Mouse (Mus musculus): ENCODE results near the gene Arid3a. TPM values are rescaled to one million over a fixed set of nuclear protein-coding genes. Genes with fewer than 3 reads are reported as not detected.

The Arid3a gene
- total and polyA plus RNA-seq, 3 experiments: 11.8 to 17.2 TPM; not detected in 1

DNA sequence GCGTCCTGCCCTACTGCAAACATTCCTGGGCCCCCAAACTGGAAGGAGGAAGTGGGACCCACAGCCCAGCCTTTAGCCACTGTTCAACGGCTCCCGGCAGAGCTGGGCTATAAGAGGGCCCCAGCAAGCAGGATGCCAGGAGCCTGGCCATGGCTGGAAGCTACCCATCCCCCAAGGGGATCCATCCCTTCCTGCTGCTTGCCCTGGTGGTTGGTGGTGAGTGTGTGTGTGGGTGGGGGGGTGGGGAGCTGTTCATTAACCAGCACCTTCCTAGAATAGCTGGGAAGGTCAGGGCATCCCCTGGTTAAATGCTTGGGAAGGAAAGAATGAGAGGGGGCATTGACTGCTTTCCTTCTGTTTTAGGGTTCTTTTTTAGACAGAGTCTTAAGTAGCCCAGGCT, 47.3 kb upstream of the Arid3a start:
- Histone ChIP-seq H3K4me3 (ENCODE audit: control insufficient read depth in 1 of 2, insufficient read depth in 1 of 2, low read depth in 2 of 2, low read length in 2 of 2) (no peak overlapping the region), H3K79me2 (ENCODE audit: control insufficient read depth, insufficient read depth, low read length, poor library complexity) (no peaks in the 10 kb centered on the region), H3K9me3 (replicated peaks; ENCODE audit: insufficient read depth, low read length) (no peaks in the 10 kb centered on the region), H3K27ac (ENCODE audit: control insufficient read depth, low read depth, low read length) (no peak overlapping the region), H3K9ac (ENCODE audit: control insufficient read depth, low read depth, low read length, poor library complexity, severe bottlenecking) (no peak overlapping the region), H3K36me3 (ENCODE audit: control insufficient read depth in 1 of 2, insufficient read depth in 2 of 2, low read length in 2 of 2) (peaks cover 0 to 19% of the 10 kb centered on the region in 2 experiments; a peak in 2 of 4 replicates), H3K4me1 (ENCODE audit: control insufficient read depth in 1 of 2, insufficient read depth in 2 of 2, low read length in 2 of 2) (peaks cover 12 to 46% of the 10 kb centered on the region in 2 experiments; a peak in 3 of 4 replicates), H3K27me3 (ENCODE audit: control insufficient read depth in 1 of 2, insufficient read depth in 2 of 2, low read length in 2 of 2) (no peaks in the 10 kb centered on the region)
- TF ChIP-seq MYC (IDR thresholded peaks at IDR 0.05; ENCODE audit: low read depth, low read length) (no peak), RAD21 (IDR thresholded peaks at IDR 0.05; ENCODE audit: low read depth, low read length) (no peak), MAX (IDR thresholded peaks at IDR 0.05; ENCODE audit: low read length) (no peak), EP300 (IDR thresholded peaks at IDR 0.05; ENCODE audit: low read depth in 1 of 2, low read length in 2 of 2) (no peak), MAZ (IDR thresholded peaks at IDR 0.05; ENCODE audit: low read depth, low read length) (no peak), ELF1 (IDR thresholded peaks at IDR 0.05; ENCODE audit: low read depth, low read length) (no peak), TAL1 (IDR thresholded peaks at IDR 0.05; ENCODE audit: low read length) (no peak), JUND (IDR thresholded peaks at IDR 0.05; ENCODE audit: low read depth, low read length) (no peak), CTCF (IDR thresholded peaks at IDR 0.05 in 2 of 3, conservative IDR thresholded peaks at IDR 0.05 in 1 of 3; ENCODE audit: control insufficient read depth in 1 of 3, insufficient read depth in 1 of 3, low read depth in 2 of 3, low read length in 3 of 3, poor library complexity in 1 of 3, severe bottlenecking in 1 of 3) (no peak), BHLHE40 (IDR thresholded peaks at IDR 0.05; ENCODE audit: borderline replicate concordance, low read depth, low read length) (no peak), TBP (IDR thresholded peaks at IDR 0.05; ENCODE audit: low read depth, low read length) (no peak), ZC3H11A (IDR thresholded peaks at IDR 0.05; ENCODE audit: low read depth, low read length) (no peak), NRF1 (IDR thresholded peaks at IDR 0.05; ENCODE audit: insufficient read depth, low read depth, low read length, poor library complexity, severe bottlenecking) (no peak), MAFK (IDR thresholded peaks at IDR 0.05; ENCODE audit: borderline replicate concordance, low read depth, low read length) (no peak)
- no peak for DNase-seq (ENCODE audit: low read depth, low spot score)

DNA sequence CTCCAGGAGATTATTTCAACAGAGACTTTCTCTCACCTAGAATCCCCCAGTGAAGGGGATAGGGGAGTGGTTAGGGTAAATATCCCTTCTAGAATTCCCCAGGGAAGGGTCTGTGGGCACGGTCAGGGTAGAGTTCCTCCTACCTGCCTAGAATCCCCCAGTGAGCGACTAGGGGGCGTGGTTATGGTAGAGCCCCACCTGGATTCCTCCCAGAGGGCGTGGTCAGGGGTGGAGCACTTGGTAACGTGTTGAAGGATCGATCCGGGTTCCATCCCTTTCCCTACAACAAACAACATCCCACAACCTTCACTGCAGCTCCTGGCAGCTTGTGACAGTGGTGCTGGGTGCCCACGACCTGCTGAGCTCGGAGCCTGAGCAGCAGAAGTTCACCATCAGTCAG, 46.1 kb upstream of the Arid3a start:
- H3K27me3 ChIP-seq (ENCODE audit: control insufficient read depth in 1 of 2, insufficient read depth in 2 of 2, low read length in 2 of 2): no peaks in the 10 kb centered on the region
- DNase-seq (ENCODE audit: low read depth, low spot score): peak; percentile 74
- H3K27ac ChIP-seq (ENCODE audit: control insufficient read depth, low read depth, low read length): no peak overlapping the region
- no peaks in the 10 kb centered on the region for H3K79me2 ChIP-seq (ENCODE audit: control insufficient read depth, insufficient read depth, low read length, poor library complexity)
- H3K4me3 ChIP-seq (ENCODE audit: control insufficient read depth in 1 of 2, insufficient read depth in 1 of 2, low read depth in 2 of 2, low read length in 2 of 2): peak overlapping the region; percentile 63 to 85
- peaks cover 0 to 19% of the 10 kb centered on the region in 2 experiments; a peak in 2 of 4 replicates for H3K36me3 ChIP-seq (ENCODE audit: control insufficient read depth in 1 of 2, insufficient read depth in 2 of 2, low read length in 2 of 2)
- H3K4me1 ChIP-seq (ENCODE audit: control insufficient read depth in 1 of 2, insufficient read depth in 2 of 2, low read length in 2 of 2): peaks cover 12 to 47% of the 10 kb centered on the region in 2 experiments; a peak in 3 of 4 replicates
- H3K9ac ChIP-seq (ENCODE audit: control insufficient read depth, low read depth, low read length, poor library complexity, severe bottlenecking): peak overlapping the region; percentile 51
- TF ChIP-seq SIN3A (IDR thresholded peaks at IDR 0.05; ENCODE audit: low read length): peak; percentile 65; the same call in 1 of the 2 replicates
- no peak for TF ChIP-seq RAD21 (IDR thresholded peaks at IDR 0.05; ENCODE audit: low read depth, low read length)
- 0 out of 2 replicates have a peak, but pooled peaks have one; percentile 30 for TF ChIP-seq MAX (IDR thresholded peaks at IDR 0.05; ENCODE audit: low read length)
- peak; percentile 37; the same call in 1 of the 2 replicates for TF ChIP-seq MXI1 (IDR thresholded peaks at IDR 0.05; ENCODE audit: low read depth, low read length)
- TF ChIP-seq MAZ (IDR thresholded peaks at IDR 0.05; ENCODE audit: low read depth, low read length): no peak
- no peak for TF ChIP-seq MYC (IDR thresholded peaks at IDR 0.05; ENCODE audit: low read depth, low read length)
- no peaks in the 10 kb centered on the region for H3K9me3 ChIP-seq (replicated peaks; ENCODE audit: insufficient read depth, low read length)
